Mouse (Mus musculus): ENCODE results near the gene Cenpp. TPM values are rescaled to one million over a fixed set of nuclear protein-coding genes. Genes with fewer than 3 reads are reported as not detected.

Cenpp gene
- polyA plus RNA-seq, 1 experiment, result 2.5 TPM

- no peak for DNase-seq
- 66% methylated on average over 2 of the region's 2 CpGs for WGBS
These were observed 93.4 kb downstream of the Cenpp start for GRCm38 (mm10) chr13:49559185-49559584.

GRCm38 (mm10) chr13:49556924-49557323 lies 95.7 kb downstream of the Cenpp start:
- WGBS, result 88% methylated on average over 1 of the region's 1 CpGs
- H3K4me1 ChIP-seq (replicated peaks; ENCODE audit: control insufficient read depth, insufficient read depth, low read length), result no peaks in the 10 kb centered on the region
- H3K36me3 ChIP-seq (ENCODE audit: control insufficient read depth, insufficient read depth, low read length), result no peaks in the 10 kb centered on the region

More at GRCm38 (mm10) chr13:49559185-49559584, 93.4 kb downstream of the Cenpp start:
- no peak overlapping the region for H3K4me3 ChIP-seq (ENCODE audit: control insufficient read depth, insufficient read depth, low read length)
- no peak overlapping the region for H3K27ac ChIP-seq (ENCODE audit: control insufficient read depth, insufficient read depth, low read length)
- TF ChIP-seq POLR2A (IDR thresholded peaks at IDR 0.05; ENCODE audit: control insufficient read depth, extremely low read depth, insufficient read depth, low read length, poor library complexity) (no peak), CTCF (IDR thresholded peaks at IDR 0.05; ENCODE audit: borderline replicate concordance, control insufficient read depth, extremely low read depth, insufficient read depth, low read length, poor library complexity) (no peak)
- H3K4me1 ChIP-seq (replicated peaks; ENCODE audit: control insufficient read depth, insufficient read depth, low read length), result no peaks in the 10 kb centered on the region
- H3K36me3 ChIP-seq (ENCODE audit: control insufficient read depth, insufficient read depth, low read length), result no peaks in the 10 kb centered on the region
- no peaks in the 10 kb centered on the region for H3K27me3 ChIP-seq (ENCODE audit: control insufficient read depth, insufficient read depth, low read length)

GRCm38 (mm10) chr13:49556203-49556602 lies 96.4 kb downstream of the Cenpp start:
- Histone ChIP-seq H3K27ac (ENCODE audit: control insufficient read depth, insufficient read depth, low read length) (no peak overlapping the region), H3K36me3 (ENCODE audit: control insufficient read depth, insufficient read depth, low read length) (no peaks in the 10 kb centered on the region), H3K4me1 (replicated peaks; ENCODE audit: control insufficient read depth, insufficient read depth, low read length) (no peaks in the 10 kb centered on the region), H3K27me3 (ENCODE audit: control insufficient read depth, insufficient read depth, low read length) (no peaks in the 10 kb centered on the region), H3K4me3 (ENCODE audit: control insufficient read depth, insufficient read depth, low read length) (no peak overlapping the region)
- 94% methylated on average over 1 of the region's 1 CpGs for WGBS
- TF ChIP-seq CTCF (IDR thresholded peaks at IDR 0.05; ENCODE audit: borderline replicate concordance, control insufficient read depth, extremely low read depth, insufficient read depth, low read length, poor library complexity) (no peak), POLR2A (IDR thresholded peaks at IDR 0.05; ENCODE audit: control insufficient read depth, extremely low read depth, insufficient read depth, low read length, poor library complexity) (no peak)
- DNase-seq, result no peak

More at GRCm38 (mm10) chr13:49556924-49557323, 95.7 kb downstream of the Cenpp start:
- no peak for DNase-seq
- TF ChIP-seq POLR2A (IDR thresholded peaks at IDR 0.05; ENCODE audit: control insufficient read depth, extremely low read depth, insufficient read depth, low read length, poor library complexity), result no peak
- TF ChIP-seq CTCF (IDR thresholded peaks at IDR 0.05; ENCODE audit: borderline replicate concordance, control insufficient read depth, extremely low read depth, insufficient read depth, low read length, poor library complexity), result no peak
- Histone ChIP-seq H3K27me3 (ENCODE audit: control insufficient read depth, insufficient read depth, low read length) (no peaks in the 10 kb centered on the region), H3K4me3 (ENCODE audit: control insufficient read depth, insufficient read depth, low read length) (no peak overlapping the region), H3K27ac (ENCODE audit: control insufficient read depth, insufficient read depth, low read length) (no peak overlapping the region)

GRCm38 (mm10) chr13:49554519-49554918 lies 98.1 kb downstream of the Cenpp start:
- no peak for DNase-seq
- Histone ChIP-seq H3K4me1 (replicated peaks; ENCODE audit: control insufficient read depth, insufficient read depth, low read length) (no peaks in the 10 kb centered on the region), H3K4me3 (ENCODE audit: control insufficient read depth, insufficient read depth, low read length) (no peak overlapping the region), H3K27ac (ENCODE audit: control insufficient read depth, insufficient read depth, low read length) (no peak overlapping the region), H3K36me3 (ENCODE audit: control insufficient read depth, insufficient read depth, low read length) (no peaks in the 10 kb centered on the region), H3K27me3 (ENCODE audit: control insufficient read depth, insufficient read depth, low read length) (no peaks in the 10 kb centered on the region)
- TF ChIP-seq CTCF (IDR thresholded peaks at IDR 0.05; ENCODE audit: borderline replicate concordance, control insufficient read depth, extremely low read depth, insufficient read depth, low read length, poor library complexity) (no peak), POLR2A (IDR thresholded peaks at IDR 0.05; ENCODE audit: control insufficient read depth, extremely low read depth, insufficient read depth, low read length, poor library complexity) (no peak)
- WGBS, result 96% methylated on average over 5 of the region's 5 CpGs

- DNase-seq, result no peak
- no peak for TF ChIP-seq POLR2A (IDR thresholded peaks at IDR 0.05; ENCODE audit: control insufficient read depth, extremely low read depth, insufficient read depth, low read length, poor library complexity)
- TF ChIP-seq CTCF (IDR thresholded peaks at IDR 0.05; ENCODE audit: borderline replicate concordance, control insufficient read depth, extremely low read depth, insufficient read depth, low read length, poor library complexity), result no peak
- WGBS, result 99% methylated on average over 3 of the region's 3 CpGs
- no peak overlapping the region for H3K4me3 ChIP-seq (ENCODE audit: control insufficient read depth, insufficient read depth, low read length)
- H3K36me3 ChIP-seq (ENCODE audit: control insufficient read depth, insufficient read depth, low read length), result no peaks in the 10 kb centered on the region
- H3K27ac ChIP-seq (ENCODE audit: control insufficient read depth, insufficient read depth, low read length), result no peak overlapping the region
- no peaks in the 10 kb centered on the region for H3K4me1 ChIP-seq (replicated peaks; ENCODE audit: control insufficient read depth, insufficient read depth, low read length)
- no peaks in the 10 kb centered on the region for H3K27me3 ChIP-seq (ENCODE audit: control insufficient read depth, insufficient read depth, low read length)
These were observed 103.0 kb downstream of the Cenpp start for GRCm38 (mm10) chr13:49549616-49550015.

- Histone ChIP-seq H3K4me1 (replicated peaks; ENCODE audit: control insufficient read depth, insufficient read depth, low read length) (no peaks in the 10 kb centered on the region), H3K27me3 (ENCODE audit: control insufficient read depth, insufficient read depth, low read length) (no peaks in the 10 kb centered on the region), H3K4me3 (ENCODE audit: control insufficient read depth, insufficient read depth, low read length) (no peak overlapping the region), H3K36me3 (ENCODE audit: control insufficient read depth, insufficient read depth, low read length) (no peaks in the 10 kb centered on the region), H3K27ac (ENCODE audit: control insufficient read depth, insufficient read depth, low read length) (no peak overlapping the region)
- no peak for DNase-seq
- no peak for TF ChIP-seq CTCF (IDR thresholded peaks at IDR 0.05; ENCODE audit: borderline replicate concordance, control insufficient read depth, extremely low read depth, insufficient read depth, low read length, poor library complexity)
- TF ChIP-seq POLR2A (IDR thresholded peaks at IDR 0.05; ENCODE audit: control insufficient read depth, extremely low read depth, insufficient read depth, low read length, poor library complexity), result no peak
- 18% methylated on average over 1 of the region's 1 CpGs for WGBS
These were observed 104.9 kb downstream of the Cenpp start for GRCm38 (mm10) chr13:49547563-49548150.

- DNase-seq, result no peak
These were observed 106.1 kb downstream of the Cenpp start for GRCm38 (mm10) chr13:49546517-49546916.

More at GRCm38 (mm10) chr13:49546517-49546916, 106.1 kb downstream of the Cenpp start:
- no peak overlapping the region for H3K27ac ChIP-seq (ENCODE audit: control insufficient read depth, insufficient read depth, low read length)
- no peaks in the 10 kb centered on the region for H3K4me1 ChIP-seq (replicated peaks; ENCODE audit: control insufficient read depth, insufficient read depth, low read length)
- no peak for TF ChIP-seq CTCF (IDR thresholded peaks at IDR 0.05; ENCODE audit: borderline replicate concordance, control insufficient read depth, extremely low read depth, insufficient read depth, low read length, poor library complexity)
- TF ChIP-seq POLR2A (IDR thresholded peaks at IDR 0.05; ENCODE audit: control insufficient read depth, extremely low read depth, insufficient read depth, low read length, poor library complexity), result no peak
- H3K27me3 ChIP-seq (ENCODE audit: control insufficient read depth, insufficient read depth, low read length), result no peaks in the 10 kb centered on the region
- no peak overlapping the region for H3K4me3 ChIP-seq (ENCODE audit: control insufficient read depth, insufficient read depth, low read length)
- H3K36me3 ChIP-seq (ENCODE audit: control insufficient read depth, insufficient read depth, low read length), result no peaks in the 10 kb centered on the region
- WGBS, result 98% methylated on average over 1 of the region's 1 CpGs
